Mouse (Mus musculus) ES-E14 (cell line): ENCODE data around the gene Map2k7.

Source experiments
- CHD2 ChIP-seq: IDR thresholded peaks from 2 replicates; pipeline ENCODE4 v1.6.1; 2014; ENCODE audit warnings: mild to moderate bottlenecking, low read depth, low read length, inconsistent platforms
- MAFK ChIP-seq: IDR thresholded peaks from 2 replicates; pipeline ENCODE4 v1.6.1; 2014; ENCODE audit warnings: mild to moderate bottlenecking, low read depth, low read length, inconsistent platforms; ENCODE audit not compliant: insufficient read depth
- ZC3H11A ChIP-seq: IDR thresholded peaks from 2 replicates; pipeline ENCODE4 v1.6.1; 2012; ENCODE audit warnings: low read depth, mild to moderate bottlenecking, inconsistent platforms, low read length, borderline replicate concordance
- ZNF384 ChIP-seq: IDR thresholded peaks from 2 replicates; pipeline ENCODE4 v1.6.1; 2012; ENCODE audit warnings: low read depth, low read length, inconsistent platforms

- no peak for TF ChIP-seq MAFK
- no peak for TF ChIP-seq ZC3H11A
- TF ChIP-seq CHD2: no peak
- no peak for TF ChIP-seq ZNF384
Observed at GRCm38 (mm10) chr8:4205246-4206123, 33.1 kb upstream of the Map2k7 start.
